Mouse (Mus musculus) neural tube, postnatal 0 days (tissue): ENCODE measurements around the gene Ppfia3. TPM values are rescaled to one million over a fixed set of nuclear protein-coding genes. Genes with fewer than 3 reads are reported as not detected.

Source experiments
- polyA plus RNA-seq: library from polyadenylated mRNA; unstranded; fragments of >200 nt; fragmentation: Nextera tagmentation; extraction: Ambion mirVana; gene quantifications from 2 replicates; pipeline ENCODE4 v1.2.1, GENCODE M21; 2015

Gene Ppfia3
- 33.9 and 35.6 TPM in 2 replicates for polyA plus RNA-seq

DNA sequence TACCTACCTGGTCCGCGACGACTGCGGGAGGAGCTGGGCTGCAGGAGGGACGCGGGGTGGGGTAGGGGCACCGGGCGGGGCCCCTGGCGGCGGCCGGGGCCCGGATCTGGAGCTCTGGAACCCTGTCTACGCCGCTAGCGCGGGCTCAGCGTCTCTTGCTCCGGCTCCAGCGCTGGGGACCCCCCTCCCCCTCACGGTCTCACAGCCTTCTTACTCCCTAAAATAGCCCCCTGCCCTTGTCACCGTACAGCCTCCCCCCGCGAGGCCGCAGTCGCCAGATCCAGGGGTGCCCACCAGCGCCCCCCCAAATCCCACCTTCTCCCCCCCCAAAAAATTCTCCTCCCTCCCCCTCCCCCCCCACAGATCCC lies at the start of gene Ppfia3:
TSS of gene Ppfia3 (minus strand) at position 368 of the 368 bp plus-strand sequence.

GRCm38 (mm10) chr7:45413113-45413863 lies 46.5 kb upstream of the Ppfia3 start, which contains the start of gene Ntf5:
Gene Ntf5, plus strand, starts transcription at chr7:45413695.

GRCm38 (mm10) chr7:45405091-45406075 lies 38.6 kb upstream of the Ppfia3 start, which contains the start of gene Kcna7:
Gene Kcna7, plus strand, starts transcription at chr7:45405653.

GRCm38 (mm10) chr7:45395578-45396336 lies 28.9 kb upstream of the Ppfia3 start, which contains the start of gene Snrnp70:
Gene Snrnp70, minus strand, starts transcription at chr7:45395742.

DNA sequence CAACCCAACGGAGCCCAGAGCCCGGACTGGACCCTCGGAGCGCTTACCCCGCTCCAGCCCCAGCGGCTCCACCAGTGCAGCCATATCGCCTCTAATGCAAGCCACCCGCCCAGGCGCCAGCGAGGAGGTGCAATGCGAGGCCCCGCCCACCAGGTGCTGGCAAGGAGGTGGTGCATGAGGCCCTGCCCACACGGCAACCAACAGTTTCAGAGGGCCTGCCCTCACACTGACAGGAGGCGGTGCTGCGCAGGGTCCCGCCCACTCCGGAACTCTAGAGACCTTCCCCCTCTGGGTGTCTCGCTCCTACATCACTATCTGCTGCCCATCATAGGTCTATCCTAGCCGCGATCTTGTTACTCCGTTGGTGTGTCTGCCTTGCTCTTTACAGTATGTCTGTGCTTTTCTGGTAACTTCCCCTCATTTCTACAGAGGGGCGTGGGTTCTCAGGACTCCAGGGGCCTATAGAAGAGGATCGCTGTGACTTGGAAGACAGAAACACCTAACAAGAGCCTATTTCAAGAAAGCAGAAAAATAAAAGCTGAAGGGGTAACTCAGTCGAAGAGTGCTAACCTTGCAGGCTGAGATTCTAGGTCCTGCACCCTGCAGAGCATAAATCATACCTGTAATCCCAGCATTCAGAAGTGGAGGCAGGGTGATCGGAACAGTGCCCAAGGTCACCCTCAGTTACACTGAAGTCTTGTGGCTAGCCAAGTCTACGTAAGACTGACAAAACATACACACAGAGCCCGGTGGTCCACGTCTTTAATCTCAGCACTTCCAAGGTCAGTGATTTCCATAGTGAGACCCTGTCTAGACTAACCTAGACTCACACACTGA lies 3.9 kb upstream of the Ppfia3 start, which contains the start of gene Lin7b:
TSS of gene Lin7b (minus strand) at position 109 of the 837 bp plus-strand sequence.

GRCm38 (mm10) chr7:45335056-45335455 lies 31.8 kb downstream of the Ppfia3 start, which contains the start of gene Hrc:
Gene Hrc, plus strand, starts transcription at chr7:45335290.

GRCm38 (mm10) chr7:45333431-45333982 lies 33.3 kb downstream of the Ppfia3 start, which contains the start of gene Trpm4:
Gene Trpm4, minus strand, starts transcription at chr7:45333780.

Other genes starting within 250 kb of the Ppfia3 start
- gene Rps11, start 242.6 kb downstream of the Ppfia3 start, polyA plus RNA-seq, result 748 and 784 TPM in 2 replicates
- 715 and 776 TPM in 2 replicates for gene Rpl13a, start 238.3 kb downstream of the Ppfia3 start, polyA plus RNA-seq
- gene Gm45713, start 230.8 kb downstream of the Ppfia3 start, polyA plus RNA-seq, result 0.63 TPM in 1 of 2 replicates, not detected in the other
- 2.4 and 2.9 TPM in 2 replicates for gene Flt3l, start 230.6 kb downstream of the Ppfia3 start, polyA plus RNA-seq
- 63.5 and 72.6 TPM in 2 replicates for gene Pih1d1, start 212.7 kb downstream of the Ppfia3 start, polyA plus RNA-seq
- 14.5 and 17.7 TPM in 2 replicates for gene Aldh16a1, start 212.4 kb downstream of the Ppfia3 start, polyA plus RNA-seq
- gene Slc17a7, start 203.1 kb downstream of the Ppfia3 start, polyA plus RNA-seq, result 0.29 and 1.2 TPM in 2 replicates
- gene Gfy, start 187.4 kb downstream of the Ppfia3 start, polyA plus RNA-seq, result not detected in 2 replicates
- gene Pth2, start 186.0 kb downstream of the Ppfia3 start, polyA plus RNA-seq, result not detected in 2 replicates
- gene Ccdc155, start 162.1 kb downstream of the Ppfia3 start, polyA plus RNA-seq, result 0.42 and 0.50 TPM in 2 replicates
- gene Dkkl1, start 154.9 kb downstream of the Ppfia3 start, polyA plus RNA-seq, result 27.6 and 29.1 TPM in 2 replicates
- 18.3 and 18.6 TPM in 2 replicates for gene Tead2, start 151.3 kb downstream of the Ppfia3 start, polyA plus RNA-seq
- 3.1 and 4.6 TPM in 2 replicates for gene Cd37, start 127.9 kb downstream of the Ppfia3 start, polyA plus RNA-seq
- gene Slc6a16, start 125.9 kb downstream of the Ppfia3 start, polyA plus RNA-seq, result 2.2 and 2.6 TPM in 2 replicates
- gene Slc6a21, start 89.5 kb downstream of the Ppfia3 start, polyA plus RNA-seq, result not detected in 2 replicates
- 11.8 and 12.6 TPM in 2 replicates for gene Trpm4, start 33.2 kb downstream of the Ppfia3 start, polyA plus RNA-seq
- gene Hrc, start 31.7 kb downstream of the Ppfia3 start, polyA plus RNA-seq, result 0.52 and 0.62 TPM in 2 replicates
- gene Lin7b, start 3.6 kb upstream of the Ppfia3 start, polyA plus RNA-seq, result 111 and 123 TPM in 2 replicates
- 146 and 152 TPM in 2 replicates for gene Snrnp70, start 28.7 kb upstream of the Ppfia3 start, polyA plus RNA-seq
- gene Kcna7, start 38.6 kb upstream of the Ppfia3 start, polyA plus RNA-seq, result not detected in 2 replicates
- gene Ntf5, start 46.7 kb upstream of the Ppfia3 start, polyA plus RNA-seq, result 0.10 TPM in 1 of 2 replicates, not detected in the other
- 0.37 and 0.48 TPM in 2 replicates for gene Lhb, start 53.8 kb upstream of the Ppfia3 start, polyA plus RNA-seq
- gene Gys1, start 67.8 kb upstream of the Ppfia3 start, polyA plus RNA-seq, result 16.4 and 18.9 TPM in 2 replicates
- gene Ruvbl2, start 71.1 kb upstream of the Ppfia3 start, polyA plus RNA-seq, result 83.2 and 91.0 TPM in 2 replicates
- gene Ftl1, start 92.9 kb upstream of the Ppfia3 start, polyA plus RNA-seq, result 3,929 and 4,285 TPM in 2 replicates
- gene Bax, start 99.9 kb upstream of the Ppfia3 start, polyA plus RNA-seq, result 248 and 251 TPM in 2 replicates
- gene Tulp2, start 114.9 kb upstream of the Ppfia3 start, polyA plus RNA-seq, result 0.29 and 0.49 TPM in 2 replicates
- gene Gm45808, start 119.8 kb upstream of the Ppfia3 start, polyA plus RNA-seq, result not detected in 2 replicates
- 5.4 and 5.5 TPM in 2 replicates for gene Dhdh, start 121.8 kb upstream of the Ppfia3 start, polyA plus RNA-seq
- 143 and 157 TPM in 2 replicates for gene Nucb1, start 143.4 kb upstream of the Ppfia3 start, polyA plus RNA-seq
- gene Ppp1r15a, start 159.2 kb upstream of the Ppfia3 start, polyA plus RNA-seq, result 18.4 and 20.1 TPM in 2 replicates
- gene Plekha4, start 159.3 kb upstream of the Ppfia3 start, polyA plus RNA-seq, result 5.5 and 6.7 TPM in 2 replicates
- gene Hsd17b14, start 187.9 kb upstream of the Ppfia3 start, polyA plus RNA-seq, result 0.62 and 0.81 TPM in 2 replicates
- 19.8 and 21.5 TPM in 2 replicates for gene Bcat2, start 203.1 kb upstream of the Ppfia3 start, polyA plus RNA-seq
- not detected in 2 replicates for gene Fgf21, start 248.5 kb upstream of the Ppfia3 start, polyA plus RNA-seq